Mouse (Mus musculus): ENCODE measurements around the gene Arhgap9. TPM values are rescaled to one million over a fixed set of nuclear protein-coding genes. Genes with fewer than 3 reads are reported as not detected.

Arhgap9 gene
- polyA plus RNA-seq, 1 experiment from 2014 or later, result 13.5 TPM

- ATAC-seq (no peak), DNase-seq (no peak)
- peaks cover 42% of the 10 kb centered on the region for H3K4me1 ChIP-seq (ENCODE audit: insufficient read depth)
- H3K4me3 ChIP-seq (ENCODE audit: low read depth, low read length), result peak overlapping the region; percentile 76
- no peaks in the 10 kb centered on the region for H3K9me3 ChIP-seq (ENCODE audit: low read length)
- peak overlapping the region; percentile 72 for H3K9ac ChIP-seq (replicated peaks)
- H3K4me2 ChIP-seq (ENCODE audit: low read depth, low read length), result peak overlapping the region; percentile 91
- TF ChIP-seq EP300 (IDR thresholded peaks at IDR 0.05; ENCODE audit: low read depth) (no peak), CTCF (IDR thresholded peaks at IDR 0.05; ENCODE audit: low read depth) (no peak)
- H3K36me3 ChIP-seq (replicated peaks; ENCODE audit: insufficient read depth, low read length), result peaks cover 45% of the 10 kb centered on the region
- H3K27ac ChIP-seq (ENCODE audit: low read depth), result peak overlapping the region; percentile 99
- no peaks in the 10 kb centered on the region for H3K27me3 ChIP-seq (ENCODE audit: insufficient read depth, low read length)
- 0% methylated on average over 3 of the region's 3 CpGs for WGBS (ENCODE audit: insufficient replicate concordance)
These were observed 33.8 kb upstream of the Arhgap9 start for GRCm38 (mm10) chr10:127287936-127288293.

- Histone ChIP-seq H3K9me3 (ENCODE audit: low read length) (no peaks in the 10 kb centered on the region), H3K4me3 (ENCODE audit: low read depth, low read length) (peak overlapping the region; percentile 76), H3K36me3 (replicated peaks; ENCODE audit: insufficient read depth, low read length) (peaks cover 46% of the 10 kb centered on the region), H3K27me3 (ENCODE audit: insufficient read depth, low read length) (no peaks in the 10 kb centered on the region), H3K27ac (ENCODE audit: low read depth) (peak overlapping the region; percentile 99), H3K4me1 (ENCODE audit: insufficient read depth) (peaks cover 46% of the 10 kb centered on the region), H3K4me2 (ENCODE audit: low read depth, low read length) (peak overlapping the region; percentile 91), H3K9ac (replicated peaks) (peak overlapping the region; percentile 72)
- 1% methylated on average over 21 of the region's 28 CpGs for WGBS (ENCODE audit: insufficient replicate concordance)
- no peak for TF ChIP-seq EP300 (IDR thresholded peaks at IDR 0.05; ENCODE audit: low read depth)
- TF ChIP-seq CTCF (IDR thresholded peaks at IDR 0.05; ENCODE audit: low read depth), result no peak
- DNase-seq, result no peak
- peak; percentile 7 for ATAC-seq
These were observed 33.4 kb upstream of the Arhgap9 start for GRCm38 (mm10) chr10:127288328-127288799.

GRCm38 (mm10) chr10:127288800-127289572 lies 32.8 kb upstream of the Arhgap9 start, which contains the start of gene Mbd6:
Gene Mbd6 (minus strand): TSS chr10:127289018.
- peak; percentile 63 for ATAC-seq
- Histone ChIP-seq H3K4me3 (ENCODE audit: low read depth, low read length) (peak within 1 kb of the TSS; percentile 76), H3K4me1 (ENCODE audit: insufficient read depth) (peaks cover 51% of the 10 kb centered on the region), H3K9ac (replicated peaks) (peak within 1 kb of the TSS; percentile 72), H3K4me2 (ENCODE audit: low read depth, low read length) (peak within 1 kb of the TSS; percentile 91), H3K9me3 (ENCODE audit: low read length) (no peaks in the 10 kb centered on the region), H3K27ac (ENCODE audit: low read depth) (peak within 1 kb of the TSS; percentile 99), H3K27me3 (ENCODE audit: insufficient read depth, low read length) (no peaks in the 10 kb centered on the region), H3K36me3 (replicated peaks; ENCODE audit: insufficient read depth, low read length) (peaks cover 46% of the 10 kb centered on the region)
- TF ChIP-seq EP300 (IDR thresholded peaks at IDR 0.05; ENCODE audit: low read depth), result 0 out of 2 replicates have a peak, but pooled peaks have one; percentile 21
- TF ChIP-seq CTCF (IDR thresholded peaks at IDR 0.05; ENCODE audit: low read depth), result no peak
- DNase-seq, result peak; percentile 94
- 1% methylated on average over 18 of the region's 65 CpGs for WGBS (ENCODE audit: insufficient replicate concordance)

GRCm38 (mm10) chr10:127289573-127290191 lies 32.1 kb upstream of the Arhgap9 start:
- DNase-seq (peak; percentile 60), ATAC-seq (peak; percentile 14)
- 3% methylated on average over 15 of the region's 15 CpGs for WGBS (ENCODE audit: insufficient replicate concordance)
- peak overlapping the region; percentile 72 for H3K9ac ChIP-seq (replicated peaks)
- peaks cover 51% of the 10 kb centered on the region for H3K4me1 ChIP-seq (ENCODE audit: insufficient read depth)
- peak overlapping the region; percentile 91 for H3K4me2 ChIP-seq (ENCODE audit: low read depth, low read length)
- no peaks in the 10 kb centered on the region for H3K27me3 ChIP-seq (ENCODE audit: insufficient read depth, low read length)
- peak overlapping the region; percentile 76 for H3K4me3 ChIP-seq (ENCODE audit: low read depth, low read length)
- no peaks in the 10 kb centered on the region for H3K9me3 ChIP-seq (ENCODE audit: low read length)
- TF ChIP-seq EP300 (IDR thresholded peaks at IDR 0.05; ENCODE audit: low read depth) (no peak), CTCF (IDR thresholded peaks at IDR 0.05; ENCODE audit: low read depth) (no peak)
- H3K36me3 ChIP-seq (replicated peaks; ENCODE audit: insufficient read depth, low read length), result peaks cover 46% of the 10 kb centered on the region
- H3K27ac ChIP-seq (ENCODE audit: low read depth), result peak overlapping the region; percentile 99

- under 1% methylated on average over 47 of the region's 47 CpGs for WGBS (ENCODE audit: insufficient replicate concordance)
- TF ChIP-seq CTCF (IDR thresholded peaks at IDR 0.05; ENCODE audit: low read depth) (peak; percentile 23), EP300 (IDR thresholded peaks at IDR 0.05; ENCODE audit: low read depth) (peak; percentile 71)
- H3K4me2 ChIP-seq (ENCODE audit: low read depth, low read length), result peak overlapping the region; percentile 91
- peak overlapping the region; percentile 99 for H3K27ac ChIP-seq (ENCODE audit: low read depth)
- H3K9me3 ChIP-seq (ENCODE audit: low read length), result no peaks in the 10 kb centered on the region
- DNase-seq, result peak; percentile 100
- no peaks in the 10 kb centered on the region for H3K27me3 ChIP-seq (ENCODE audit: insufficient read depth, low read length)
- H3K4me1 ChIP-seq (ENCODE audit: insufficient read depth), result peaks cover 51% of the 10 kb centered on the region
- peak overlapping the region; percentile 76 for H3K4me3 ChIP-seq (ENCODE audit: low read depth, low read length)
- peak overlapping the region; percentile 76 for H3K9ac ChIP-seq (replicated peaks)
- peaks cover 46% of the 10 kb centered on the region for H3K36me3 ChIP-seq (replicated peaks; ENCODE audit: insufficient read depth, low read length)
- peak; percentile 77 for ATAC-seq
These were observed 31.3 kb upstream of the Arhgap9 start for GRCm38 (mm10) chr10:127290307-127290929.
